Mouse (Mus musculus) liver, embryonic 11.5 days (tissue): ENCODE results near the gene Pald1. TPM values are rescaled to one million over a fixed set of nuclear protein-coding genes. Genes with fewer than 3 reads are reported as not detected.

Experiments used
- ATAC-seq: fragments of 200-750 bp; cut with Nextera tagmentation; replicated peaks from 2 replicates; pipeline ENCODE4 v1.8.0; 2017; ENCODE audit warnings: moderate number of reproducible peaks, mild to moderate bottlenecking, moderate TSS enrichment, moderate library complexity; ENCODE audit not compliant: low FRiP score
- DNase-seq: peaks from one replicate; pipeline ENCODE4 v3.0.0-alpha.2; 2017; ENCODE audit warnings: low spot score
- H3K27ac ChIP-seq: fragments of 300-500 bp; sonication (generic); 2 replicates; pipeline ENCODE4 v1.5.1; 2014; ENCODE audit warnings: mild to moderate bottlenecking, low read depth, low read length, control low read depth
- H3K27me3 ChIP-seq: fragments of 300-500 bp; sonication (generic); replicated peaks from 2 replicates; pipeline ENCODE4 v1.6.1; 2014; ENCODE audit warnings: low read length, mixed read lengths; ENCODE audit not compliant: control insufficient read depth, insufficient read depth
- H3K36me3 ChIP-seq: fragments of 300-500 bp; sonication (generic); 2 replicates; pipeline ENCODE4 v1.6.1; 2014; ENCODE audit warnings: mild to moderate bottlenecking, low read length, moderate library complexity, mixed read lengths; ENCODE audit not compliant: control insufficient read depth, insufficient read depth
- H3K4me1 ChIP-seq: fragments of 300-500 bp; sonication (generic); replicated peaks from 2 replicates; pipeline ENCODE4 v1.6.1; 2014; ENCODE audit warnings: low read length, mixed read lengths; ENCODE audit not compliant: control insufficient read depth, insufficient read depth
- H3K4me2 ChIP-seq: fragments of 300-500 bp; sonication (generic); 2 replicates; pipeline ENCODE4 v1.6.1; 2014; ENCODE audit warnings: mild to moderate bottlenecking, control low read depth, moderate library complexity
- H3K4me3 ChIP-seq: fragments of 300-500 bp; sonication (generic); 2 replicates; pipeline ENCODE4 v1.5.1; 2014; ENCODE audit warnings: low read depth, low read length, control low read depth
- H3K9ac ChIP-seq: fragments of 300-500 bp; sonication (generic); 2 replicates; pipeline ENCODE4 v1.6.1; 2014; ENCODE audit warnings: low read depth, low read length, control low read depth
- H3K9me3 ChIP-seq: fragments of 300-500 bp; sonication (generic); 2 replicates; pipeline ENCODE4 v1.6.1; 2016; ENCODE audit warnings: low read length, inconsistent platforms, mixed read lengths; ENCODE audit not compliant: control insufficient read depth
- WGBS: fragments of 180-500 bp; shearing (Covaris S2); extraction: QIAGEN DNeasy Blood & Tissue Kit; methylation state at CpG from one replicate; pipeline ENCODE4 v1.1.7; 2014; 5-methylcytosine and 5-hydroxymethylcytosine counted together
- polyA plus RNA-seq: library from polyadenylated mRNA; unstranded; fragments of >200 nt; fragmentation: Nextera tagmentation; extraction: Ambion mirVana; gene quantifications from 2 replicates; pipeline ENCODE4 v1.2.1, GENCODE M21; 2014

Pald1 gene
- polyA plus RNA-seq, 1 experiment from 2014 or later: 17.0 TPM

GRCm38 (mm10) chr10:61285271-61285670 lies 98.1 kb downstream of the Pald1 start:
- H3K4me1 ChIP-seq: no peaks in the 10 kb centered on the region
- H3K9me3 ChIP-seq: no peaks in the 10 kb centered on the region
- no peak overlapping the region for H3K9ac ChIP-seq
- no peak for ATAC-seq
- 79% methylated on average over 11 of the region's 11 CpGs for WGBS
- no peak overlapping the region for H3K27ac ChIP-seq
- DNase-seq: no peak
- no peak overlapping the region for H3K4me2 ChIP-seq
- no peak overlapping the region for H3K4me3 ChIP-seq
- H3K36me3 ChIP-seq: no peaks in the 10 kb centered on the region
- no peaks in the 10 kb centered on the region for H3K27me3 ChIP-seq

- no peak for ATAC-seq
Observed at GRCm38 (mm10) chr10:61284309-61284708, 99.0 kb downstream of the Pald1 start.

GRCm38 (mm10) chr10:61281115-61281514 lies 102.2 kb downstream of the Pald1 start:
- DNase-seq (no peak), ATAC-seq (no peak)
- Histone ChIP-seq H3K36me3 (no peaks in the 10 kb centered on the region), H3K4me3 (no peak overlapping the region), H3K9ac (no peak overlapping the region), H3K27ac (no peak overlapping the region), H3K9me3 (no peaks in the 10 kb centered on the region), H3K27me3 (0 out of 2 replicates have a peak, but pooled peaks cover 2% of the 10 kb centered on the region), H3K4me2 (no peak overlapping the region), H3K4me1 (no peaks in the 10 kb centered on the region)
- 68% methylated on average over 5 of the region's 5 CpGs for WGBS

More at GRCm38 (mm10) chr10:61284309-61284708, 99.0 kb downstream of the Pald1 start:
- H3K4me2 ChIP-seq: no peak overlapping the region
- no peaks in the 10 kb centered on the region for H3K4me1 ChIP-seq
- 80% methylated on average over 4 of the region's 4 CpGs for WGBS
- no peaks in the 10 kb centered on the region for H3K36me3 ChIP-seq
- no peaks in the 10 kb centered on the region for H3K27me3 ChIP-seq
- H3K9me3 ChIP-seq: no peaks in the 10 kb centered on the region
- H3K4me3 ChIP-seq: no peak overlapping the region
- no peak for DNase-seq
- no peak overlapping the region for H3K27ac ChIP-seq
- H3K9ac ChIP-seq: no peak overlapping the region

DNA sequence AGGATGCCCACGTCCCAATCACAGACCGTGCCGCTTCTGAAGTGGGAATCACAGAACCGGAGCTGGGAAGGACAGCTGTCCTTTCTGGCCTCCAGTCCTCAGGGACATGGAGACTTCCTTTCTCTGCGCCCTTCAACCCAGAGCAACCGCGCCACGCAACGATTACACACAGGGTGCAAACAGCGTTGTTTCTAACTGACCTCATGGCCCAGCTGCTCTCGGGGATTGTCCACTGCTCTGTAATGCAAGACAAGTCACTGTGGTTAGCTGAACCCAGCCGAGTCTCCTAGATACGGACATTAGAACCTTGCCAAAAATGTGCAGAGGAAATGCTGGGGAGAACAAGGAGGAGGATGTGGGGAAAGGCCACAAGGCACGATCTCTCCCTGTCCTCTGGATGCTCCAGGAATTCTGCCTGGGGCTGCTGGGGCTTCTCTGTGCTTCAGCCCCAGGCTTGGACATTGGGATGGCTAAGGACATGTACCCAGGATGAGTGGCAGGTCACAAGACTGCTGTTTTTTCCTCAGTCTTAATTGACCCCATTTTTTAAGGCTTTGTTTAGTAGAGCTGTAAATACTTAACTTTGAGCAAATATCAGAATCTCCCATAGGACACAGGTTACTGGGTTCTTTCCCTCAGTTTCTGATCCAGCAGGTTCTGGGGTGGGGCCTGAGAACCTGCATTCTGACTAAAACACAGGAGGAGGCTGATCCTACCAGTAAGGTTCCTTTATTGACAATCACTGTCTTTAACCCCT lies 105.2 kb downstream of the Pald1 start:
- Histone ChIP-seq H3K9me3 (no peaks in the 10 kb centered on the region), H3K4me2 (no peak overlapping the region), H3K27ac (no peak overlapping the region), H3K4me1 (no peaks in the 10 kb centered on the region), H3K36me3 (no peaks in the 10 kb centered on the region), H3K4me3 (no peak overlapping the region), H3K9ac (no peak overlapping the region), H3K27me3 (peaks cover 22% of the 10 kb centered on the region)
- no peak for ATAC-seq
- no peak for DNase-seq
- 51% methylated on average over 14 of the region's 14 CpGs for WGBS

- Histone ChIP-seq H3K9me3 (no peaks in the 10 kb centered on the region), H3K36me3 (no peaks in the 10 kb centered on the region), H3K27me3 (peaks cover 32% of the 10 kb centered on the region), H3K4me3 (no peak overlapping the region), H3K9ac (no peak overlapping the region), H3K4me1 (no peaks in the 10 kb centered on the region), H3K4me2 (no peak overlapping the region), H3K27ac (no peak overlapping the region)
- WGBS: 82% methylated on average over 6 of the region's 6 CpGs
- ATAC-seq: no peak
- DNase-seq: no peak
Observed at GRCm38 (mm10) chr10:61277051-61277450, 106.3 kb downstream of the Pald1 start.

- WGBS: 3% methylated on average over 5 of the region's 5 CpGs
- H3K9ac ChIP-seq: no peak overlapping the region
- peak; percentile 47; the same call in 1 of the 2 replicates for ATAC-seq
- peaks cover 39% of the 10 kb centered on the region for H3K27me3 ChIP-seq
- H3K4me1 ChIP-seq: no peaks in the 10 kb centered on the region
- H3K9me3 ChIP-seq: no peaks in the 10 kb centered on the region
- H3K4me2 ChIP-seq: no peak overlapping the region
- H3K36me3 ChIP-seq: no peaks in the 10 kb centered on the region
- no peak overlapping the region for H3K27ac ChIP-seq
- peak; percentile 43 for DNase-seq
- H3K4me3 ChIP-seq: no peak overlapping the region
Observed at GRCm38 (mm10) chr10:61275669-61276110, 107.6 kb downstream of the Pald1 start.

GRCm38 (mm10) chr10:61274532-61274931 lies 108.8 kb downstream of the Pald1 start:
- Histone ChIP-seq H3K27me3 (peaks cover 39% of the 10 kb centered on the region), H3K4me1 (no peaks in the 10 kb centered on the region), H3K36me3 (no peaks in the 10 kb centered on the region), H3K9me3 (no peaks in the 10 kb centered on the region), H3K27ac (no peak overlapping the region), H3K9ac (no peak overlapping the region), H3K4me3 (no peak overlapping the region), H3K4me2 (no peak overlapping the region)
- ATAC-seq (no peak), DNase-seq (no peak)
- 51% methylated on average over 2 of the region's 2 CpGs for WGBS

- H3K27ac ChIP-seq: no peak overlapping the region
- peaks cover 39% of the 10 kb centered on the region for H3K27me3 ChIP-seq
- H3K9ac ChIP-seq: no peak overlapping the region
- DNase-seq (no peak), ATAC-seq (no peak)
- no peaks in the 10 kb centered on the region for H3K36me3 ChIP-seq
- WGBS: 45% methylated on average over 7 of the region's 7 CpGs
- H3K4me2 ChIP-seq: peak overlapping the region; percentile 54
- no peaks in the 10 kb centered on the region for H3K9me3 ChIP-seq
- peak overlapping the region; percentile 37 for H3K4me3 ChIP-seq
- no peaks in the 10 kb centered on the region for H3K4me1 ChIP-seq
Observed at GRCm38 (mm10) chr10:61273844-61274215, 109.5 kb downstream of the Pald1 start.
